Mouse (Mus musculus): ENCODE data around the gene Meltf.

Meltf gene

GRCm38 (mm10) chr16:31878573-31879257 is at the start of gene Meltf:
Meltf (plus strand) TSS chr16:31878810.
- DNase-seq (ENCODE audit: low spot score) = no peak

DNA sequence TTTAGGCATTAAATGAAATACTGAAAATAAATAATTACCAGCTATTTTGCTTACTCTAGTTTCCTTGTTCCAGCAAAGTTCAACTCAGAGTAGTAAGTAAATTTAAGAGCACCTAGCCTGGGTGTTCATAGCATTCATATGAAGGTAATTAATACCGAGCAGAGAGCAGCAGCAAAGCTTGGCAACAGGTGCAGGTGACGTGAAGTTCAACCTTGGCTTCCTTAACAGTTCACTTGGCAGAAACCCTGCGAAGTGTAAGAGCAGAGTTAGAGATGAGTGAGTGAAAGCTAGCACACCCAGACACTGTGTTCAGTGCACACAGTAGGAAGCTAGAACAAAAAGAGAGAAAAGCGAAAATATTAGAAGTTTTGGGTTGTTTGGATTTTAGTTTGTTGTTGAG is 47.9 kb upstream of the Meltf start:
- no peak for DNase-seq (ENCODE audit: low spot score)

GRCm38 (mm10) chr16:31832630-31833422 is 45.8 kb upstream of the Meltf start:
- DNase-seq (ENCODE audit: low spot score) = no peak

DNA sequence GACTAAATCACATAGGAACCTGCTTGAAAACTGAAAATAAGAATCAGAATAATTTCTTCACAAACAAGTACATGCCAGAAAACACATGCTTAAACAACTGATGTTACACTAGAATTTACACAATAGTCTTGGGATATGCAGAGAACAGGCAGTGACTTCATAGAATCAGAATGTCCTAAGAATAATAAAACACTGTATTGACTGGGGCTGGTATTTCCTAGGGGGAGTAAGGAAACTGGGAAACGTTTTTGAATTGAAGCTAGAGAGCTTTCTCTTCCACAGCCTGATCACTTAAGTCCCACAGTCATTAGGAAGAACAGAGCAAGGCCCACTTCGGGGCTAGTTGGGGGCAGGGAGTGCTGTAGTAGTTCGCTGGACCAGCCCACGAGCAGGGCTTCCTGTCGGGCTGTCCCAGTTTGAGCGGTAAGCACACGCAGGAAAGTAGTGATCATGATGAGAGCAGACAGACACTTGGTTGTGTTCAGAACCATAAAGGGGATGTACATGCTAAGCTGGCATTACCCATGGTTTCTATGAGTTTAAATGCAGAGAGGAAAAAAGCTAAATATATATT is 44.5 kb upstream of the Meltf start:
- DNase-seq (ENCODE audit: low spot score) = no peak

DNA sequence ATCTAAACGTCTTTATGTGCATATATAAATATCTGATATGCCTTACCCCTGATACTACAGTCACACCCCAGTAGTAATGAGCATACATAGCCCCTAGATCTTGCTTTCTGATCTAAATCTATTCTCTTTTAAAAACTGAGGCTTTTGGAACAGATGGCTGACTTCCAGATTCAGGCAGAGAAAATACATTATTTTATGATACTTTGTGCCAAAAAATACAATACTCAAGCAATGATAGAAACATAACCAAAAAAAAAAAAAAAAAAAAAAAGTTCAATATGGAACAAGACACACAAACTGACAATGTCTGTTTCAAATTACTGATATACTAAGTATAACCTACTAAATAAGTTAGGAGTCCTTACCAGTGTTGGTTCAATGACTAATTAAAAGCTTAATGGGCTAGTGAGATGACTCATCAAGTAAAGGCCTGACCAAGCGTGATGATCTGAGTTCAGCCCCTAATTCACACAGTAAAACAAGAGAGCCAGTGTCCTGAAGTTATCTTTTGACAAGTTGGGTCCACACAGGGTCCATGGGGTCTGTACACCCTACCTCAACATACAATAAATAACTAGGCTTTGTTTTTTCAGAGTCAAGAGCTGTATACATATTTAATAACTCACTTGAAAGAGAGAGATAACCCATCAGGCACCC is 43.8 kb upstream of the Meltf start:
- no peak for DNase-seq (ENCODE audit: low spot score)

GRCm38 (mm10) chr16:31837362-31837761 is 41.2 kb upstream of the Meltf start:
- DNase-seq (ENCODE audit: low spot score) = no peak

- no peak for DNase-seq (ENCODE audit: low spot score)
Observed at GRCm38 (mm10) chr16:31844246-31844645, 34.4 kb upstream of the Meltf start.

GRCm38 (mm10) chr16:31846763-31847162 is 31.8 kb upstream of the Meltf start:
- no peak for DNase-seq (ENCODE audit: low spot score)

DNA sequence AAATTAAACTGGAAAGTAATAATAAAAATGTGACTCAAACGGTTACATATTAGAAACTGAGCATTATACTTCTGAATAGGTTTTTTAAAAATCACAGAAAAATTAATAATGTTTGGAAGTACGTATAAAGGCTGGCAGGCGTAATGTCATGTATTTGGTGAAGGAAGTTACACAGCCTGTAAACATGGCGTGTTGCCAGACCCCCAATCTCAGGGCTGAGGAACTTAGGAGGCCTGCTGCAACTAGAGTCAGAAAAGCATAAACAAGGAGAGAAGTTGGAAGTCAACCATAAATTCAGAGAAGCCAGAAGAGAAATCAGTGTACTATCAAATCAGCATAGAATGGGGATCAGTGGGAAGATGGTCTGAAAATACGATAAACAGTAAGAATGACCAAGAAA is 14.7 kb upstream of the Meltf start:
- no peak for DNase-seq (ENCODE audit: low spot score)

DNA sequence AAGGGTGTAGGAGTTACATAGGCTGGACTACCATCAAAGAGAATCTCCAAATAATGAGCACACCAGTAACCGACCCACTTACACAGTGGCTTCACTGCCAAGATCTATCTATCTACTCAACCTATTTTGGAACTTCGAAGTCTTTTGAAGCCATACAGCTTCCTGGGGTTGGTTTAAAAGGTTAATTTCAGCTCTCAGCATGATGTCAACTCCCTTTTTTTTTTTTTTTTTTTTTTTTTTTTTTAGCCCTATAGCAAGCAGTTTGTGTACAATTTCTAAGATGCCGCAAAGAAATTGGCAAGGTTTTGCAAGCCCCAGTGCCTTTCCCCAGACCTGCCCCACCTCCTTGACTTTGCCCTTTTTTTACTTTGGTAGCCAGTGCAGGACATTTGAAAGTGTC is 13.4 kb upstream of the Meltf start:
- DNase-seq (ENCODE audit: low spot score) = no peak

DNA sequence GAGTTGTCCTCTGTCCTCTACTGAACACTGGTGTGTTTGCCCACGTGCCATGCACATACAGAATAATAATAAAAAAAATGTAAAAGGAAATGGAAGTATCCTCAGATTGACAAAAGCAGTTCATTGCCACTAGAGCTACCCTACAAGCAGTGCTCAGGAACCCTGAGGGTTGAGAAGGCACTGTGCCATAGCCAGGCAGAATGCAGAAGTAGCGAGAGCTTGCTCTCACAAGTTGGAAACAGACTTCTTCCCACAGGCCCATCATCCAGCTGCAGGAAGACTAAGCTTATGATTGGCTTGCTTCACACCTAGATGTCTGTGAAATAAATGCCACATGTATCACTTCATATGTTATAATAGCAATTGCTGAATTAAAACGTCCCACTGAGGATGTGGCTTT is 11.7 kb upstream of the Meltf start:
- DNase-seq (ENCODE audit: low spot score) = no peak

DNA sequence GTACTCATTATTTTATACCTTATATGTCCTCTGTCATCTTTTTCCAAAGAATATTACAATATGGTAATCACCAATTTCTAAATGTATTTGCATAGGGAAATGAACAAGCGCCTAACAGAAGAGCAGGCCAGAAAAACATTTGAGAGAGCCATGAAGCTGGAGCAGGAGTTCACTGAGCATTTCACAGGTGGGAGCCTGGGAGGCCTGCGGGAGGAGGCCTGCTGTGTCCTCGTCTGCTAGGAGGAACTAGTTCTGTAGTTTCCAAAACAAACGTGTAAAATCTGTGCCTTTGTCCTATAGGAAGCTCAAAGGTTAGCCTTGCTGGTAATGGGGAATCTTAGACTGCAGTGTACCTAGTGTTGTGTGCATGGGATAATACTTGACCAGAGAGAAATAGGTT is 10.9 kb upstream of the Meltf start:
- DNase-seq (ENCODE audit: low spot score) = no peak

GRCm38 (mm10) chr16:31873721-31874120 is 4.9 kb upstream of the Meltf start:
- DNase-seq (ENCODE audit: low spot score) = no peak

DNA sequence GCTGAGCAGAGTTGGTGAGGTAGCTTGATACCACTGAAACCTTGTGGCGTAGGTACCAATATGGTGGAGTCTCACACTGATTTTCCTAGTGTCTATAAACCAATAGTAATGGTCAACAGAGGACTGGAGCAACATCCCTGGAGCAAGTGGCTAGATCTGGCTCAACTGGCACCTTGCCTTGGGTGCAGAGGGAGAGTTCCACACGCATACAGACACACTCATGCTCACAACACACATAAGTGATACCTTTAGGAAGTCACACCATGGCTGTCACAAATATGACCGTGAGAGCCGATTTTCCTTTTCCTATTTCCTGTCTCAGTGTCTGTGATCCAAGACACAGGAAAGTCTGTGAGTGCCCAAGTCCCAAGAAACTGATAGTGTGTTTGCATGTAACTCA is 3.2 kb upstream of the Meltf start:
- DNase-seq (ENCODE audit: low spot score) = no peak

- no peak for DNase-seq (ENCODE audit: low spot score)
Observed at GRCm38 (mm10) chr16:31876386-31876785, 2.2 kb upstream of the Meltf start.

GRCm38 (mm10) chr16:31878052-31878451 is 558 bp upstream of the Meltf start:
- no peak for DNase-seq (ENCODE audit: low spot score)

DNA sequence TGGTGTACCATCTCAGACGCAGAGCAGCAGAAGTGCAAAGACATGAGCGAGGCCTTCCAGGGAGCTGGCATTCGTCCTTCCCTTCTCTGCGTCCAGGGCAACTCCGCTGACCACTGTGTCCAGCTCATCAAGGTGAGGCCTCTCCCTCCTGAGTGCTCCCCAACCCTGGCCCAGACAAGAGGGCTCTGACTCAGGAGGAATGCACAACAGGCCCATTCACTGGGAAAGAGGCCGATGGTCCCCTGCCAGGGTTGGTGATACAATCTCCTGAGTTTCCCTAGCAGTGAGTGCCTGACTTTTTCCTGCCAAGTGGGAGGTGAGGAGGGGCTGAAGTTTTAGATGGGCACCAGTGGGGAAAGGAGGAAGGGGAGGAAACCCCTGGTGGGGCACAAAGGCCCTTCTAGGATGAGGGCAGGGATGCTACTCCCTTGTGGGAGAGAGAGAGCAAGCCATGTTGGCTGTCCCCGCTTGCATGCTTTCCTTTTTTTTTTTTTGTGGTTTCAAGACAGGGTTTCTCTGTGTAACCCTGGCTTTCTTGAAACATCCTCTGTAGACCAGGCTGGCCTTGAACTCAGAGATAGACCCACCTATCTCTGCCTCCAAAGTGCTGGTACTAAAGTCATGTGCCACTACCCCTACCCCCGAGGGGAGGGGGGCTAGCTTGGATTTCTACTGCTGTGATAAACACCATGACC is 1.7 kb downstream of the Meltf start:
- no peak for DNase-seq (ENCODE audit: low spot score)

GRCm38 (mm10) chr16:31882381-31882908 is 3.8 kb downstream of the Meltf start:
- no peak for DNase-seq (ENCODE audit: low spot score)

DNA sequence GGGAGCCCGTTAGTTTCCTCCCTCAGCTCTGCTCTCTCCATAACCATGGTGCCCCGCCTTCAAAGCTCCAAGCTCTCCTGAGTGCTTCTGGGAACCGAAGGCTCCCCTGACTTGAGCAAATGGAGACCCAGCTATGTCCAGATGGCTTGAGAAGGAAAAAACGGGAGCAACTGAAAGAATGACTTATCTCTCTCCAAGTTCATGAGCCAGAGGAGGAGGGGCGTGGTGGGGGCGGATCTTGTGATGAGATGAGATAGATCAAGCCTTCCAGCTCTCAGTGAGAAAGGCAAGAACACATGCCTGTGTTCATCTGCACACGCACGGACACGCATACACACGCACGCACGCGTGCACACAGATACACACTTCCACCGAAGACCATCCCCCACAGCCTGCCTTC is 4.7 kb downstream of the Meltf start:
- no peak for DNase-seq (ENCODE audit: low spot score)

DNA sequence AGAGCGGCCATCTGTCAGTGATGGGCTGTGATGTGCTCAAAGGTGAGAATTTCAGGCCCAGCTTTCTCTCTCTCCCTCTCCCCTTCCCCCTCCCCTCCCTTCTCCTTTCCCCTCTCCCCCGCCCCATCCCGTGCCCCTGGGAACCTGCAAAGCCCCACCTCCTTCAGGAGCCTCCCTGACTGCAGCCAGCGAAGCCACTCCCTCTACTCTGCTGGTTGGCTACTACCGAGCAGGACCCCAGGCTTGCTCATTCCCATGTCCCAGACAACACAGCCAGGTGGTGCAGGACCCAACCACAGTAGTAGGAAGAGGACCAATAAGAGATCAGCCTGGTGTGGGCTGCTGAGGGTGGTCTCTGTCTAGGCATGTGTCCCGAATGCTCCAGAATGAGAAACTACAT is 5.3 kb downstream of the Meltf start:
- no peak for DNase-seq (ENCODE audit: low spot score)

- DNase-seq (ENCODE audit: low spot score) = no peak
Observed at GRCm38 (mm10) chr16:31890907-31891306, 12.3 kb downstream of the Meltf start.
